Mouse (Mus musculus) heart, adult 2 months (tissue): ENCODE data around the gene Prkch. TPM values are rescaled to one million over a fixed set of nuclear protein-coding genes. Genes with fewer than 3 reads are reported as not detected.

ENCODE experiments used
- DNase-seq, 2 experiments: peaks; one replicate each; pipeline ENCODE4 v3.0.0; 2021
- H3K27ac ChIP-seq: fragments of 200-600 bp; 2 replicates; pipeline ENCODE4 v1.8.1; 2022
- H3K27me3 ChIP-seq: fragments of 200-500 bp; 2 replicates; pipeline ENCODE4 v1.6.1; 2012; ENCODE audit warnings: mild to moderate bottlenecking, low read length, inconsistent platforms, mixed read lengths; ENCODE audit not compliant: control insufficient read depth, insufficient read depth
- H3K36me3 ChIP-seq: fragments of 200-500 bp; 2 replicates; pipeline ENCODE4 v1.6.1; 2012; ENCODE audit warnings: low read length, inconsistent platforms; ENCODE audit not compliant: control insufficient read depth, insufficient read depth
- H3K4me1 ChIP-seq: fragments of 200-500 bp; 2 replicates; pipeline ENCODE4 v1.6.1; 2011; ENCODE audit warnings: low read length; ENCODE audit not compliant: control insufficient read depth, insufficient read depth
- H3K4me3 ChIP-seq: fragments of 200-600 bp; 2 replicates; pipeline ENCODE4 v1.8.1; 2022
- H3K79me2 ChIP-seq: fragments of 200-500 bp; replicated peaks from 2 replicates; pipeline ENCODE4 v1.6.1; 2012; ENCODE audit warnings: mild to moderate bottlenecking, inconsistent platforms, low read length, moderate library complexity, mixed read lengths; ENCODE audit not compliant: control insufficient read depth, insufficient read depth
- H3K9ac ChIP-seq: fragments of 200-500 bp; 2 replicates; pipeline ENCODE4 v1.6.1; 2012; ENCODE audit warnings: low read depth, mild to moderate bottlenecking, control low read depth, inconsistent platforms, low read length, mixed read lengths
- CTCF ChIP-seq: fragments of 200-600 bp; IDR thresholded peaks from 2 replicates; pipeline ENCODE4 v1.8.1; 2022; ENCODE audit warnings: antibody characterized with exemption, mild to moderate bottlenecking, moderate library complexity
- EP300 ChIP-seq: fragments of 200-500 bp; IDR thresholded peaks from 2 replicates; pipeline ENCODE4 v1.6.1; 2011; ENCODE audit warnings: low read depth, low read length, control low read depth; ENCODE audit not compliant: insufficient read depth
- POLR2A ChIP-seq: fragments of 200-500 bp; IDR thresholded peaks from 2 replicates; pipeline ENCODE4 v1.6.1; 2011; ENCODE audit warnings: mild to moderate bottlenecking, low read depth, low read length, control low read depth; ENCODE audit not compliant: insufficient read depth
- WGBS: fragments of 180-500 bp; shearing (Covaris S2); methylation state at CpG from one replicate; pipeline ENCODE4 v1.1.7; 2018; 5-methylcytosine and 5-hydroxymethylcytosine counted together
- intact Hi-C: fragments of 180-260 bp; cut with DNase I; formaldehyde crosslinking; loops from one replicate; pipeline ENCODE4 v1.15.1; 2025
- polyA plus RNA-seq: library from polyadenylated mRNA; depleted of rRNA; stranded (reverse); fragments of >200 nt; gene quantifications from 2 replicates; pipeline ENCODE4 v1.2.3, GENCODE M21; 2012
- total RNA-seq, 2 experiments: library from RNA; stranded (reverse); gene quantifications; 2 replicates each; pipeline ENCODE4 v1.2.3; 2021

Prkch gene
- total and polyA plus RNA-seq, 3 experiments = 9.7 to 17.5 (median 16.6) TPM

- no peak for TF ChIP-seq CTCF
- no peak for TF ChIP-seq POLR2A
- TF ChIP-seq EP300 = no peak
- no peak overlapping the region for H3K27ac ChIP-seq
- intact Hi-C loops = no loop called here
- WGBS = 51% methylated on average over 3 of the region's 3 CpGs
- no peaks in the 10 kb centered on the region for H3K79me2 ChIP-seq
- no peaks in the 10 kb centered on the region for H3K27me3 ChIP-seq
- no peak for DNase-seq
- H3K4me1 ChIP-seq = peaks cover 11% of the 10 kb centered on the region
- H3K36me3 ChIP-seq = peaks cover 12% of the 10 kb centered on the region
- no peak overlapping the region for H3K4me3 ChIP-seq
- H3K9ac ChIP-seq = no peak overlapping the region
Observed at GRCm38 (mm10) chr12:73805541-73805940, 220.9 kb downstream of the Prkch start.

- no peak for DNase-seq
- 89% methylated on average over 5 of the region's 5 CpGs for WGBS
- no peak overlapping the region for H3K9ac ChIP-seq
- peaks cover 7% of the 10 kb centered on the region for H3K4me1 ChIP-seq
- peaks cover 14% of the 10 kb centered on the region for H3K36me3 ChIP-seq
- H3K4me3 ChIP-seq = no peak overlapping the region
- intact Hi-C loops = no loop called here
- H3K27me3 ChIP-seq = no peaks in the 10 kb centered on the region
- TF ChIP-seq CTCF (no peak), POLR2A (no peak), EP300 (no peak)
- H3K27ac ChIP-seq = no peak overlapping the region
- H3K79me2 ChIP-seq = no peaks in the 10 kb centered on the region
Observed at GRCm38 (mm10) chr12:73806003-73806402, 221.4 kb downstream of the Prkch start.

- 51% methylated on average over 2 of the region's 2 CpGs for WGBS
- Histone ChIP-seq H3K4me1 (peaks cover 10% of the 10 kb centered on the region), H3K79me2 (no peaks in the 10 kb centered on the region), H3K27me3 (no peaks in the 10 kb centered on the region), H3K27ac (no peak overlapping the region), H3K4me3 (no peak overlapping the region), H3K9ac (no peak overlapping the region), H3K36me3 (peaks cover 12% of the 10 kb centered on the region)
- peak in 1 of 2 experiments; percentile 39 for DNase-seq
- no peak for TF ChIP-seq CTCF
- TF ChIP-seq EP300 = no peak
- no peak for TF ChIP-seq POLR2A
- intact Hi-C loops = no loop called here
Observed at GRCm38 (mm10) chr12:73807228-73807627, 222.6 kb downstream of the Prkch start.

- Histone ChIP-seq H3K79me2 (no peaks in the 10 kb centered on the region), H3K27me3 (no peaks in the 10 kb centered on the region), H3K27ac (peak overlapping the region; percentile 55), H3K4me3 (no peak overlapping the region), H3K36me3 (peaks cover 12% of the 10 kb centered on the region), H3K4me1 (peaks cover 15% of the 10 kb centered on the region), H3K9ac (no peak overlapping the region)
- intact Hi-C loops = no loop called here
- peak; percentile 77 to 78 for DNase-seq
- WGBS = 25% methylated on average over 13 of the region's 13 CpGs
- TF ChIP-seq POLR2A (no peak), CTCF (no peak), EP300 (no peak)
Observed at GRCm38 (mm10) chr12:73810041-73810795, 225.6 kb downstream of the Prkch start.

GRCm38 (mm10) chr12:73810903-73811302, 226.3 kb downstream of the Prkch start:
- no peak for DNase-seq
- WGBS = 39% methylated on average over 5 of the region's 5 CpGs
- Histone ChIP-seq H3K79me2 (no peaks in the 10 kb centered on the region), H3K4me1 (peaks cover 15% of the 10 kb centered on the region), H3K27me3 (no peaks in the 10 kb centered on the region), H3K9ac (no peak overlapping the region), H3K27ac (peak overlapping the region; percentile 55; the same call in 1 of the 2 replicates), H3K36me3 (peaks cover 12% of the 10 kb centered on the region), H3K4me3 (no peak overlapping the region)
- intact Hi-C loops = no loop called here
- TF ChIP-seq EP300 (no peak), CTCF (no peak), POLR2A (no peak)

GRCm38 (mm10) chr12:73812198-73812597, 227.6 kb downstream of the Prkch start:
- DNase-seq = no peak
- Histone ChIP-seq H3K4me1 (peaks cover 15% of the 10 kb centered on the region), H3K27me3 (no peaks in the 10 kb centered on the region), H3K27ac (peak overlapping the region; percentile 20), H3K36me3 (peaks cover 12% of the 10 kb centered on the region), H3K9ac (no peak overlapping the region), H3K79me2 (no peaks in the 10 kb centered on the region), H3K4me3 (no peak overlapping the region)
- 74% methylated on average over 6 of the region's 6 CpGs for WGBS
- no peak for TF ChIP-seq POLR2A
- no peak for TF ChIP-seq CTCF
- no peak for TF ChIP-seq EP300
- intact Hi-C loops = no loop called here
